In the genomic region with DNA sequence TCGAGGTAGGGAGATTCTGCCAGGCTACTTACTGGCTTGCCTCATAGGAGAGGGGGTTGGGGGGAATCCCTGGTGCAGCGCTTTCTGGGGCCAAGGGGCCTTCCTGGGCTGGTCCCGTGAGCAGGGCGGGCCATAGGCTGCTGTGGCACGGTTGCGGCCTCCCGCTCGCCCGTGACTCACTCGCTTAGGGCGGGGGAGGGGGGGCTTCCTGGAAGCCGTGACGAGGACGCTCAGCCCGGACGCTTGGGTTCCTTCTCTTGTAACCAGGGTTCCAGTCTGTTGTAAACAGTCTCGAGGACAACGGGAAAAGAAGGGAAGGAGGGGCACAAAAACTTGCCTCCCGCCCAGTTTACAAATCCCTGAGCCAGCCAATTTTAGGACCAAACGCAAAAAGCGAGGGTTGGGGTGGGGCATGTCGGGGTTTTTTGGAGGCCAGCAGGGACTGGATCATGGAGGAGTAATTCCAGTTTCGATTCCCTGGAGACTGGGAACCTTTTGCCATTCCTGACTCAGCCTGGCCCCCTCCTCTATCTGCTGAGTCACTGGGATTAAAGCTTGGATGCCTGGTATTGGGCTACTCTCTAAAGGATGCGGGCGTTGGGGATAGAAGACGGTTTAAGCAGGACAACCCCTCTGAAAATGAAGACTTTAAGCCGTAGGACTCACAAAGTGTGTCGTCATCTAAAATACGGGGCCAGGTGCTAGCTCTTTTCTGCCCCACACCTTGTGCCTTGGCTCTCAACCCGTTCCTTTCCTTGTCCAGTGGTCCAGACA, we compare ENCODE assay signal across 1 mouse cellular context.
TF ChIP-seq lines count a peak whose summit lies in the region.

No protein-coding gene starts in this region.

TF ChIP-seq in MEL, 35 proteins besides CTCF, POLR2A, EP300 and RAD21 (continued from another document):
- no peak for TF ChIP-seq HCFC1 (IDR thresholded peaks at IDR 0.05; ENCODE audit: low read depth, low read length)
- no peak for TF ChIP-seq NELFE (IDR thresholded peaks at IDR 0.05; ENCODE audit: low read depth, low read length)
- no peak; the same call in 1 of the 2 replicates for TF ChIP-seq RCOR1 (IDR thresholded peaks at IDR 0.05; ENCODE audit: low read depth, low read length)
- TF ChIP-seq CHD2 (IDR thresholded peaks at IDR 0.05; ENCODE audit: low read length) = no peak
- TF ChIP-seq USF1 (IDR thresholded peaks at IDR 0.05; ENCODE audit: low read depth, low read length) = 0 out of 2 replicates have a peak, but pooled peaks have one; percentile 40
- TF ChIP-seq MAFK (IDR thresholded peaks at IDR 0.05; ENCODE audit: borderline replicate concordance, low read depth, low read length) = no peak
- TF ChIP-seq CHD1 (IDR thresholded peaks at IDR 0.05; ENCODE audit: low read depth, low read length) = no peak
